Mouse (Mus musculus) liver, embryonic 16.5 days (tissue): Measurements from ENCODE around the gene Dnhd1. TPM values are rescaled to one million over a fixed set of nuclear protein-coding genes. Genes with fewer than 3 reads are reported as not detected.

ENCODE experiments used
- ATAC-seq: fragments of 200-750 bp; cut with Nextera tagmentation; 2 replicates; pipeline ENCODE4 v1.8.0; 2017; ENCODE audit warnings: low read depth, mild to moderate bottlenecking, moderate number of reproducible peaks, moderate library complexity
- H3K27ac ChIP-seq: fragments of 300-500 bp; sonication (generic); 2 replicates; pipeline ENCODE4 v1.5.1; 2014; ENCODE audit warnings: mild to moderate bottlenecking, low read length
- H3K27me3 ChIP-seq: fragments of 300-500 bp; sonication (generic); 2 replicates; pipeline ENCODE4 v1.6.1; 2014; ENCODE audit warnings: low read depth, low read length, mixed read lengths; ENCODE audit not compliant: control insufficient read depth, insufficient read depth
- H3K36me3 ChIP-seq: fragments of 300-500 bp; sonication (generic); 2 replicates; pipeline ENCODE4 v1.6.1; 2014; ENCODE audit warnings: mild to moderate bottlenecking; ENCODE audit not compliant: control insufficient read depth, insufficient read depth
- H3K4me1 ChIP-seq: fragments of 300-500 bp; sonication (generic); 2 replicates; pipeline ENCODE4 v1.6.1; 2014; ENCODE audit warnings: low read depth, low read length, mixed read lengths; ENCODE audit not compliant: control insufficient read depth
- H3K4me2 ChIP-seq: fragments of 300-500 bp; sonication (generic); 2 replicates; pipeline ENCODE4 v1.6.1; 2014; ENCODE audit warnings: low read depth, low read length, mixed read lengths
- H3K4me3 ChIP-seq: fragments of 300-500 bp; sonication (generic); 2 replicates; pipeline ENCODE4 v1.5.1; 2014; ENCODE audit warnings: low read depth, mild to moderate bottlenecking, low read length
- H3K9ac ChIP-seq: fragments of 300-500 bp; sonication (generic); 2 replicates; pipeline ENCODE4 v1.6.1; 2014; ENCODE audit warnings: low read depth, low read length
- H3K9me3 ChIP-seq: fragments of 300-500 bp; sonication (generic); replicated peaks from 2 replicates; pipeline ENCODE4 v1.6.1; 2016; ENCODE audit warnings: low read length; ENCODE audit not compliant: control insufficient read depth
- WGBS: fragments of 180-500 bp; shearing (Covaris S2); extraction: QIAGEN DNeasy Blood & Tissue Kit; methylation state at CpG from one replicate; pipeline ENCODE4 v1.1.7; 2014; ENCODE audit not compliant: insufficient replicate concordance; 5-methylcytosine and 5-hydroxymethylcytosine counted together
- polyA plus RNA-seq: library from polyadenylated mRNA; unstranded; fragments of >200 nt; fragmentation: Nextera tagmentation; extraction: Ambion mirVana; gene quantifications from 2 replicates; pipeline ENCODE4 v1.2.1, GENCODE M21; 2015

Dnhd1 gene
- polyA plus RNA-seq, 1 experiment from 2014 or later: 0.13 TPM

DNA sequence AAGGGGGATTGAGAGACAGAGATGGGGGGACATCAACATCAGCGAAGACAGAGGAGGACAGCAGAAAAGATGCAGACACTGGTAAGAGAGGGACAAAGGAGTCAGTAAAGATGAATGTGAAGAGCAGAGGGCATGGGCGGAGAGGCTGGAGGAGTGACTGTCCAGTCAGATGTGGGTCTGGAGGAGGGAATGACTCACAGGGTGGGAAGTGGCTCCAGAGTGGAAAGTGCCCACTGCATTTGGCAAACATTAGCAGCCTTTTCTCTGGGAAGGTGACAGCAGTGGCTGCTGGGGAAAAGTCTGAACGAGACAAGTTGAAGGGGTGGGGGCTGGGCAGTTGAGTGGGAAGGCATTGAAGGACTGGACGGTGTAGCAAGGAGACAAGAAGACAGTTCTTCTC, 29.6 kb upstream of the Dnhd1 start:
- Histone ChIP-seq H3K4me1 (no peaks in the 10 kb centered on the region), H3K4me3 (no peak overlapping the region), H3K36me3 (no peaks in the 10 kb centered on the region), H3K4me2 (no peak overlapping the region), H3K27ac (no peak overlapping the region), H3K9me3 (no peaks in the 10 kb centered on the region), H3K9ac (no peak overlapping the region), H3K27me3 (no peaks in the 10 kb centered on the region)
- 65% methylated on average over 4 of the region's 4 CpGs for WGBS
- no peak for ATAC-seq

DNA sequence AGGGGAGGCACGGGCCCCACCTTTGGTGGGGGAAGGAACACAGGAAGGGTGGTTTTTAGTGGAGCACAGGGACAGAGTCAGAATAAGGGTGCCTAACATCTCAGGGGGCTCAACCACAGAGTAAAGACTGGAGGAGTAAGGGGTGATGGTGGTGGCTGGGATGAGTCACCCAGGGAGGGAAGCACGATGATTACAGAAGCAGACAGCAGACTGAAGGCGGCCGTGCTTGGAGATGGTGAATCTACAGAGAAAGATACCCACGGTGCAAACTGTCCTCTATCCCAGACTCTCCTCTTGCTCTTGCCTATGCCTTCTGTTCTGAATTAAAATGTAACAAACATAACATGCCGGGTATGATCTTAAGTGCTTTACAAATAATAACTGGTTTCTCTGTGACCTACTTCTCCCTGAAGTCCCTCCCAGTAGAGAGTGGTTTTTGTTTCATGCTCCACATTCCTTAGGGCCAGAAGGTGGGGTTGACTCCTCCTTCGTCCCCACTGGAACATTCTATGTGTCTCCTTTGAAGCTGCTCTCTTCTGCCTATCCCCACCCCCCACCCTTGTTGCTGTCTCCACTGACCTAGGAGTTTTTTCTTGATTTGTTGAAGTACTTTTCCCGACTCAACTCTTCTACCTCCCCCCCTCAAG, 28.9 kb upstream of the Dnhd1 start:
- 65% methylated on average over 8 of the region's 8 CpGs for WGBS
- Histone ChIP-seq H3K4me3 (no peak overlapping the region), H3K27me3 (no peaks in the 10 kb centered on the region), H3K9me3 (no peaks in the 10 kb centered on the region), H3K36me3 (no peaks in the 10 kb centered on the region), H3K27ac (no peak overlapping the region), H3K4me2 (no peak overlapping the region), H3K9ac (no peak overlapping the region), H3K4me1 (no peaks in the 10 kb centered on the region)
- no peak for ATAC-seq

DNA sequence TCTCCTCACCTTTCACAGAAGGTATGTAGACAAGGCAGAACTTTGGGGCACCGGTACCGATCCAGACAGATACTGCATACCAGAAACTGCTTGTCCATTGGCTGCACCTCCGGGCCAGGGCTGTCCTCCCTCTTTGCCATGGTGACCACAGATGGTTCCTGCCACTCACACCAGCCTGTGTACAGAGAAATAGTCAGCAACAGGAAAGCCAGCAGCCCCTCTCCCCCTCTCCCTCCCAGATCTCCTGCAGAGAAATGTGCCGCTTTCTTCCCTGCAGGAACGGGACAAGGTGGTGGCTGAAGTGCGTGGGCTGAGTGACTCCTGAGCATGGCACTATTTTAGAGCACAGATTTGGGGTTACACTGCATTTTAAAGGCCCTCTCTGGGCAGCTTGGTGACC, 25.2 kb upstream of the Dnhd1 start:
- H3K4me2 ChIP-seq: no peak overlapping the region
- no peaks in the 10 kb centered on the region for H3K4me1 ChIP-seq
- no peaks in the 10 kb centered on the region for H3K9me3 ChIP-seq
- H3K9ac ChIP-seq: no peak overlapping the region
- H3K27me3 ChIP-seq: no peaks in the 10 kb centered on the region
- no peaks in the 10 kb centered on the region for H3K36me3 ChIP-seq
- no peak for ATAC-seq
- H3K27ac ChIP-seq: no peak overlapping the region
- no peak overlapping the region for H3K4me3 ChIP-seq
- whole genome bisulfite sequencing: 76% methylated on average over 6 of the region's 6 CpGs

DNA sequence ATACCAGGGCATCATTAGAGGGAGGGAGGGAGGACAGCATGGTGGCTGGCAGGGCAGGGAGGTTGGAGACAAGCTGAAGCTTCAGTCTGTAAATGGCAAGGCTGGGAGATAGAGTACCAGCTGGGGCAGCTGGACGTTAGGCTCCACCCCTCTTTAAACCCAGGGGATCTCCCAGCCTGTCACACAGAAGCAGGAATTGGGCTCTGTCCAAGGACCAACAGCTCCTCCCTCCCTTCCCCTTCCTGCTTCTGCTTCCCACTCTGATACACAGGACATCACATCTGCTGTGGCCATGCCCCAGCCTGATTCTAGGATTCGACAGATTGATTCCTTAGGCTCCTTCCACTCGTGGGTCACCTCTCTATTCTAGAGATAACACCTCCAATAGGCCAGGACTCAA, 22.0 kb upstream of the Dnhd1 start:
- Histone ChIP-seq H3K9me3 (no peaks in the 10 kb centered on the region), H3K27ac (no peak overlapping the region), H3K4me1 (peaks cover 1% of the 10 kb centered on the region; the same call in 1 of the 2 replicates), H3K36me3 (no peaks in the 10 kb centered on the region), H3K27me3 (peaks cover 6% of the 10 kb centered on the region), H3K4me2 (no peak overlapping the region), H3K4me3 (no peak overlapping the region), H3K9ac (no peak overlapping the region)
- 0 out of 2 replicates have a peak, but pooled peaks have one; percentile 10 for ATAC-seq
- WGBS: 13% methylated on average over 3 of the region's 3 CpGs

DNA sequence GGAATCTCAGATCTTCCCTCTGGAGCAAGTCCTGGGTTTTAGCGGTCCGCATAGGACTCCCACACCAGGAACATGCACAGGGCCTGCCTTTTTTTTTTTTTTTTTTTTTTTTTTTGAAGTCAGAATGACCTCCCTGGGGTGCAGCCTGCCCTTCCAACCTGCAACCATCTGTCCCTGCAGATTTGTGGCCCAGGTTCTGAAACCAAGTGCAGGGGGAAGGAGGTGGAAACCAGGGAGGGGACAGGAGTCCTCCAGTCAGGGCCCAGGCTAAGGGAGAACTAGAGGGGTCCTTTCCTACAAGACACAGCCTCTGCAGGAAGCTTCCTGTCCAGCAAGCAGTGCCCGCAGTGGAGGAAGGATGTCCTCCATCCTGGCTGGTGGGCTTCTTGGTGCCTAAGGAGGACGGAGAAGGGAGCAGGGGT, 18.1 kb upstream of the Dnhd1 start:
- H3K27ac ChIP-seq: no peak overlapping the region
- no peak for ATAC-seq
- H3K9me3 ChIP-seq: no peaks in the 10 kb centered on the region
- peaks cover 11% of the 10 kb centered on the region for H3K4me1 ChIP-seq
- WGBS: 29% methylated on average over 4 of the region's 4 CpGs
- no peaks in the 10 kb centered on the region for H3K36me3 ChIP-seq
- peak overlapping the region; percentile 73 for H3K4me3 ChIP-seq
- peak overlapping the region; percentile 93 for H3K4me2 ChIP-seq
- H3K9ac ChIP-seq: no peak overlapping the region
- H3K27me3 ChIP-seq: peaks cover 6% of the 10 kb centered on the region

DNA sequence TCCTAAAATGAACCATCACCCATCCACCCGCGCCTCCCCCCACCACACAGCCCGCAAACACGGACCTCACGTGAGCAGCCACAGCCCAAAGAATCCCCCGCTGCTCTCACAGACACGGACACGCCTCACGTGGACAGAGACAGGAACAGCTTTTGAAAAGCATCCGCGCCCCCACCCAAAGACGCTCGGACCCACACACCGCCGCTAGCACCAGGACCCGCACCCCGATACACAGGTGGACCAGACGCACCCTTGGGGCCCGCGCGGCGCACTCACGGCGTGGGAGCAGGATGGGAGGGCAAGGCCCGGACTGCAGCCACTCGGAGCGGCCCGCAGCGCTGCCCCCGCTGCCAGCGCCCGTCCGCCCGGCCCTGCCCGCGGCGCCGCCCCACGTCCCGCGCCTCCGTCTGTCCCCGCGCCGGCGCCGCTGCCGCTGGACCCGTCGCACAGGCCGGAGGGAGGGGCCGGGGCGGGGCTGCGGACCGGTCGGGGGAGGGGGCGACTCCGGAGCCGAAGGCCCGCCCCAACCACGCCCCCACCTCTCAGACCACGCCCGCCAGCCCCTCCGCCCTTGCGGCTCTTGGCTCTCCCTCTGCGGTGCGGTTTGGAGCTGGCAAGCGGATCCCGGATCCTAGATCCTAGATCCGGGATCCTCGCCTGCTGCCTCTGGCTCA, 17.4 kb upstream of the Dnhd1 start, which contains the start of gene Trim3:
TSS of gene Trim3 (minus strand) at position 445 of the 674 bp plus-strand sequence.
- Histone ChIP-seq H3K9me3 (no peaks in the 10 kb centered on the region), H3K36me3 (no peaks in the 10 kb centered on the region), H3K27ac (no peak within 1 kb of the TSS), H3K27me3 (peaks cover 6% of the 10 kb centered on the region), H3K4me3 (peak within 1 kb of the TSS; percentile 73), H3K4me2 (peak within 1 kb of the TSS; percentile 93), H3K9ac (peak within 1 kb of the TSS; percentile 72), H3K4me1 (peaks cover 11% of the 10 kb centered on the region)
- under 1% methylated on average over 70 of the region's 71 CpGs for WGBS
- peak; percentile 91 for ATAC-seq

DNA sequence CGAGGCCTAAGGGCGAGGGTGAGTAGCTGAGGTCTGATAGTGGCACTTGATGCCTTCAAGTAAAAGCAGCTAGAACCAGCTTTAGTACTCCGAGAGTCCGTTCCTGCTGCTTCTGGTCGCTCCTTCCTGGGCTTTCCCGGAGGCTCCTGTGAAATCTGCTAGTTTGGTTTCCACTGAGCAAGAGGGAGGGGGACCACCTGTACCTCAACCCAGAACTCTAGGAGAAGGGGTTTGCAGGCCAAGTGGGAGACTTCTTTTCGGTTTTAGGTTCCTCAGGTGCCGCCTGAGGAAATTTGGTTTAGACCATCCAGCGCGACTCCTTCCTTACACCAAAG, 16.9 kb upstream of the Dnhd1 start:
- Histone ChIP-seq H3K36me3 (no peaks in the 10 kb centered on the region), H3K4me2 (peak overlapping the region; percentile 93), H3K4me1 (peaks cover 11% of the 10 kb centered on the region), H3K9ac (peak overlapping the region; percentile 66), H3K27me3 (peaks cover 6% of the 10 kb centered on the region), H3K27ac (no peak overlapping the region), H3K4me3 (peak overlapping the region; percentile 73), H3K9me3 (no peaks in the 10 kb centered on the region)
- WGBS: 4% methylated on average over 10 of the region's 10 CpGs
- ATAC-seq: no peak

DNA sequence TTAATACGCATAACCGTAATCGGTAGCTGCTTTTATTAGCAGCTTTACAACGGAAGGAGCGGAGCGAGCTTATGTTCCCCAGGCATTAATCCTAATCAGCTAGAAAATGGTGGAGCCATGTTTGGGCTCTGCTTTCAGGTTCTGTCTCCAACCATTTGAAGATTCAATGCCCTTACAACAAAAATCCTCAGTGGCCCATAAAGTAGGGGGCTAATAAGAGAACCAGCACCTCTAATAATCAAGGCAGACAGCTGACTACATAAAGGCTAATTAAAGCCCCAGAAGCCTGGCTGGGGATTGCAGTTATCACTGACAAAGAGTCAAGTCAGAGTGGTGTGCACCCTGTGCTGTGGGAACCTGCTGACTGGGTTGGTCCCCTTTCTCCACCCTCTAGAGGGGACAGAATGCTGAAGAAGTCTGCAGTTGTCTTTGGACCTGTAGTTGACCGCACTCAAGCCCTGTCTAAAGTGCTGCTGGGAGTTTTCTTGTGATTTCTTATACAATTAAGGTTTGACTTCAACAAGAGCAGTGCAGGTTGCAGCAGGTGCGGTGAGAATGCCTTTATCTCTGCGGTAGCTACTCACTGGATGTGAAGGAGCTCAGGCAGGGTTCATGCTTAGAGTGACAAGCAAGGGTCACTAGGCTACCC, 16.2 kb upstream of the Dnhd1 start:
- ATAC-seq: no peak
- Histone ChIP-seq H3K4me2 (peak overlapping the region; percentile 93), H3K9me3 (no peaks in the 10 kb centered on the region), H3K4me1 (peaks cover 14% of the 10 kb centered on the region), H3K4me3 (peak overlapping the region; percentile 73), H3K27ac (no peak overlapping the region), H3K9ac (no peak overlapping the region), H3K36me3 (no peaks in the 10 kb centered on the region), H3K27me3 (peaks cover 6% of the 10 kb centered on the region)
- WGBS: 55% methylated on average over 9 of the region's 9 CpGs

DNA sequence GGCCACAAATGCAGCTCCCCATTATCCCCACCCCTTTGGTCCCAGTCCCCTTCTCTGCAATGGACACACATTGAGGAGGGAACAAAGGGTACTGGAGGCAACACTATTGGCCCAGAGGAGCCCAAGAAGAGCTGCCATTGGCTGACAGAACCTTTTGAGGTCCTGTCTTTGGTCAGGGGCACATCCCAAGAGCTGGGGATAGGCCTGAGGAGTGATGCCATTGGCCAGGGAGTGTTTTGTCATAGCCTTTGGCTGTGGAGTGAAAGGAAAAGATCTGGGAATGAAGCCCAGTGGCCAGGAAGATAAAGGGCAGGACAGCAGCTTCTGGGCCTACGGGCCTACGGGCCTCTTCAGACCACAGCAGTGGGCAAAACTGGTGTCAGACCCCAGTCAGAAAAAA, 14.9 kb upstream of the Dnhd1 start:
- H3K9me3 ChIP-seq: no peaks in the 10 kb centered on the region
- 69% methylated on average over 2 of the region's 2 CpGs for WGBS
- no peak for ATAC-seq
- H3K4me2 ChIP-seq: no peak overlapping the region
- H3K27ac ChIP-seq: no peak overlapping the region
- no peak overlapping the region for H3K9ac ChIP-seq
- peaks cover 6% of the 10 kb centered on the region for H3K27me3 ChIP-seq
- no peak overlapping the region for H3K4me3 ChIP-seq
- peaks cover 20% of the 10 kb centered on the region for H3K4me1 ChIP-seq
- no peaks in the 10 kb centered on the region for H3K36me3 ChIP-seq
